Mouse (Mus musculus): ENCODE data around the gene Mpo.
A peak's percentile ranks its signal among the peaks of the same experiment; 100 is the strongest.

The Mpo gene

GRCm38 (mm10) chr11:87758161-87758911 lies 35.0 kb upstream of the Mpo start:
- DNase-seq = peak; percentile 56

- peak; percentile 27 for DNase-seq
Observed at GRCm38 (mm10) chr11:87758957-87759608, 34.3 kb upstream of the Mpo start.

- peak; percentile 93 for DNase-seq
Observed at GRCm38 (mm10) chr11:87759609-87760005, 33.8 kb upstream of the Mpo start.

DNA sequence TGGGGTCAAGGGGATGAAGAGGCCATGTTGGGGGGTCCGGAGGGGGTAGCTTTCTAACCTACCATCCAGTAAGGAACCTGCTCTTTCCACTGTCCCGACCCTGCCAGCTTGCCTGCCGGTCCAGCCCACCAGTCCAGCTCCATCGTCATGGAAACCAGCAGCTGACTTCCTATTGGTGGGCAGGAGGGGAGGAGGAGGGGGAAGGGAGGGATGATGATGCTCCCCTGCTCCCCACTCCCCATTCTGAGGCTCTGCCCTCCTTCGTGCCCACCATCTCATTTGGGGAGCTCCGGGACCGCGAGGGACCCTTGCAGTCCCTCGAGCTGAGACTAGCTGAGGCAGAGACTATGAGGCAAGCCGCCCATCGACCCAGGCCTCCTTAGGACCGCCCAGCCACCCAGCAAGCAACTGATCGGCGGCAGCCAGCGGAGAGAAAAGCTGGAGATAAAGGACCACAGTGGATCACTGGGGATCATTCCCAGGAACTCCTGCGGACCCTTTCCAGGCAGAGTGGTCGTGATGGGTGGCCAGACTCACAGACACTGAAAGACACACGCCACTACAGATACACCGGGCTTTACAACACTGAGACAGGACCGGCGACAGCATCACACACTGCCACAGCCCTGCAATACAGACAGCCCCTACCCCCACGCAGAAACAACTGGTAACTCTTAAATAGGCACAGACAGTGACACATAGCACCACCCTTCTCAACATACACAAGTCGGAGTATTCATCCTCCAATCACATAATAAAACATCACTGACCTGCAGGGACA lies 32.9 kb upstream of the Mpo start, which contains the start of gene Tspoap1:
Tspoap1 (plus strand) TSS at position 241 of the 781 bp plus-strand sequence.
- peak; percentile 74 for DNase-seq

GRCm38 (mm10) chr11:87761181-87761721 lies 32.1 kb upstream of the Mpo start:
- peak; percentile 50 for DNase-seq

- peak; percentile 33 for DNase-seq
Observed at GRCm38 (mm10) chr11:87761806-87762701, 31.3 kb upstream of the Mpo start.

DNA sequence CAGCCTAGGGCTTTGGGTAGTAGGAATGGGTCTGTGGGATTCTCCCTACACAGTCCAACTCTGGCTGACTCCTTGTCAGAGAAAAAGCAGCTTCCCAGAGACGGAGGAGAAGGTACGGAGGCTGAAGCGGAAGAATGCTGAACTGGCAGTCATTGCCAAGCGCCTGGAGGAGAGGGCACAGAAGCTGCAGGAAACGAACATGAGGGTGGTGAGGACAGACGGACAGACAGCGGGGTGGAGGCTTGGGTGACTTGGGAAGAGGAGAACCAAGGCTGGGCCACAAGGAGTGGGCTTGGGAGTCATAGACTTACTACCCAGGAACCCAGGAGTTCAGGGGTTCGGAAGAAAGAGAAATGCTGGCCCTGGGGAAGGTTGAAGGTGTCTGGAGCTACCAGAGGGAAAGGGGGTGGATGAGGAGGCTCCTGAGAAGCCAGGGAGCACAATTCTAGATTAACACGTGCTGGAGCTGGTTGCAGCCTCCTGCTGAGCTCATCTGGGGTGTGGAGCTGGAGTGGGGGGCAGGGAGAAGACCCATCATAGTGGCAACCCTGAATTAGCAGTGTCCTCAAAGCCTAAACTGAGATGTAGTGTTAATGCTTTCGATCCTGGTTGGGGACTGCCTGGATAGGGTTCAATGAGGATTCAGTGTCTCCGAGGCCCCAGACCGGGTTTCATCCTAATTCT lies 30.5 kb upstream of the Mpo start:
- DNase-seq = no peak

DNA sequence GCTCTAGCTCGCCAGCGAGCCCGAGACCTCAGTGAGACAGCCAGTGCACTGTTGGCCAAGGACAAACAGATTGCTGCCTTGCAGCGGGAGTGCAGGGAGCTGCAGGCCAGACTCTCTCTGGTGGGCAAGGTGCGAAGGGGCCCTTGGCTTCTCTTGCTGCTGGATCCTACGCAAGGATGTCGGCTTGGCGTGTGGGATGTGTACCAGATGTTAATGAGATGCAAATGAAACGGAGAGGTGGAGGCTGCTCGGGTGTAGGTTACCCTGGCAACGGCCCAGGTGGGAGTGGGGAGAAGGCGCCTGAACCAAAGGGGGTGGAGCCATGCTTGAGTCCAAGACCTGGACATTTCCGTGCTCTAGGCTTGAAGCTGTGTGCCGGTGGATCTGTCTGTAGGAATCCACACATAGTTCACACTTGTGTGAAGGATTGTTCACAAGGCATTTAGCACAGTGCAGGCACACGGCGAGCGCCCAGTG lies 29.8 kb upstream of the Mpo start:
- peak; percentile 40 for DNase-seq

DNA sequence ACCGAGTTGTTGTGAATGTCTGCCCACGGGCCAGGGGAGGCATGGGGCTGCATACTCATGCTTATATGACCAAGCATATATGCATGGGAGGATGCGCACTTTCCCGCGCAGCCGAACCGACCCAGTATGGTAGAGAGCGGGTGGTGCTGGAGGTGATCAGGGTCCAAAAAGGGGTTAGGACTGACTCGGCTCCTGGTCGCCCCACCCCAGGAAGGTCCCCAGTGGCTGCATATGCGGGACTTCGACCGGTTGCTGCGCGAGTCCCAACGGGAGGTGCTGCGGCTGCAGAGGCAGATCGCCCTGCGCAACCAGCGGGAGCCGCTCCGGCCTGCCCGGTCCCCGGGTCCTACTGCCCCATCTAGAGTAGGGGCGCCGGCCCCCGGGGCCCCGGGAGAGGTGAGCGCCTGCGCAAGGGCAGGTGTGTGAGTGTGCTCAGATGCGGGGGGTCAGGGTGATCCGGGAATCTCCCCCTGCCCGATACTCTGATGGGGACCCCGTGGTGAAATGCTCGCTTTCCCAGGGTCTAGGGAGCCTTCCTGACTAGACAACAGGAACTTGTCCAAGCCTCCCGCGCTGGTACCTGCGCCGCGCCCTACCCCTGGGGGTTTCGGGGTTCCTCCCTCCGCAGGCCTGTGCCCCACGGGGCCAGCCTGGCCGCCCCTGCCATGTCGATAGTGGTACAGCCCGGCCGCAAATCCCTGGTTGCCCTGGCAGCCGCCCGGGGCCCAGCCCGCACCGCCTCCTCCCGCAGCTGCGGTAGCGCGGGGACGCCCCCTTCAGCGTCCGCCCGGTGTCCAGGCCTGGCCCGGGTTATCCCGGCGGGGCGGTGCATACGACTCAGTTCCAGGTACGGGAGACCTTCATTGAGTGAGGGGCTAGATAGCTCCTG lies 29.1 kb upstream of the Mpo start:
- DNase-seq = peak; percentile 45

- no peak for DNase-seq
Observed at GRCm38 (mm10) chr11:87768745-87769144, 24.6 kb upstream of the Mpo start.

- DNase-seq = peak; percentile 95
Observed at GRCm38 (mm10) chr11:87770989-87771388, 22.4 kb upstream of the Mpo start.

GRCm38 (mm10) chr11:87772354-87772753 lies 21.0 kb upstream of the Mpo start:
- no peak for DNase-seq

DNA sequence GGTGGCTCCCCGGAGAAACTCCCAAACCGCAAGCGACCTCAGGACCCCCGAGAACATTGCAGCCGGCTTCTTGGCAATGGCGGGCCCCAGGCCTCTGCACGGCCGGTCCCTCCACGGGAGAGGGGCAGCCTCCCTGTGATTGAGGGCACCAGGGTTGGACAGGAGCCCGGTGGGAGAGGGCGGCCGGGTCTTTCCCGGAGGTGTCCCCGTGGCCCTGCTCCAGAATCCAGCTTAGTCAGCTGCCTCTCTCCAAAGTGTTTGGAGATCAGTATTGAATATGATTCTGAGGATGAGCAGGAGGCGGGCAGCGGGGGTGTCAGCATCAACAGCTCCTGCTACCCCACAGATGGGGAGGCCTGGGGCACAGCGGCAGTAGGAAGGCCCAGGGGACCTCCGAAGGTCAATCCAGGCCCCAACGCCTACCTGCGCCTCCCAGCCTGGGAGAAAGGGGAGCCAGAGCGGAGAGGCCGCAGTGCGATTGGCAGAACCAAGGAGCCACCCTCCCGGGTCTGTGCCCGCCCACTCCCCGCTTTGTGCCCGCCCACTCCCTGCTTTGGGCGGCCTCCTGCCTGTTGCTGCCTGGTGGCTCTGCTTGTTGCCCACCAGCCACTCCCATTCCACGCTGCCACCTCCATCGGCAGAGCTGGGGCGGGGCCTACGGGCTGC lies 15.1 kb upstream of the Mpo start:
- peak; percentile 65 for DNase-seq

DNA sequence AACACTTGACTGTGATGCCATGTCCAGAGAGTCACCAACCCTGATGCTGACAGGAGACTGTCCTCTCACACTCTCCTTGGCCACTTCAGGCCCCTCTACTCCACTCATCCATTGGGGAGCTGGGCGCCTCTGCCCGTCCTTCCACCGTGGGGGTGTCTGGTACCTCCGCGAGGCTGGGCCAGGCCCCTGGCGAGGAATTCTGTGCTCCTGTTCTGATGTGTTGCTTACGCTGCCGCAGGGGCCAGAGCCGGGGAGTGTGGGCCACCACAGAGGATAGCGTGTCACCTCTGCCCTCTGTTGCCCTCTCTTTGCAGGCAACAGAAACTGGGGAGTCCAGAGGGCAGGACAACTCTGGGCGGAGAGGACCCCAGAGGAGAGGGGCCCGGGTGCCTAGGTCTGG lies 14.5 kb upstream of the Mpo start:
- DNase-seq = no peak

GRCm38 (mm10) chr11:87779392-87779791 lies 14.0 kb upstream of the Mpo start:
- DNase-seq = no peak

DNA sequence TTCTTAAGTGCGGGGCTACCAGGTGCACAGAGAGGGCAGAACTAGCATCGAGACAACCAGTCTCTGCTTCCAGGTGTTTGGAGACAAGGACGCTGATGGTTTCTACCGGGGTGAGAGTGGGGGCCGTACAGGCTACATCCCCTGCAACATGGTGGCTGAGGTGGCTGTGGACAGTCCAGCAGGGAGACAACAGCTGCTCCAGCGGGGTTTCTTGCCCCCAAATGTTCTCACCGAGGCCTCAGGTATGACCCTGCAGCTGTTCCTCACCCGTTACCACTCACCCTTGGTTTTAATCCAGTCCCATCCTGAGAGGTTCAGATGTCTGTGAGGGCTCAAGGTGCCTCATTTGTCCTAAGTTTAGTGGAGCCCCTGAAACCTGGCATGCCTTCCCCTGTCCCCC lies 13.3 kb upstream of the Mpo start:
- DNase-seq = no peak

GRCm38 (mm10) chr11:87790088-87790487 lies 3.3 kb upstream of the Mpo start:
- DNase-seq = no peak

GRCm38 (mm10) chr11:87801711-87802275 lies 8.4 kb downstream of the Mpo start:
- DNase-seq = no peak

- peak; percentile 48 for DNase-seq
Observed at GRCm38 (mm10) chr11:87802621-87803020, 9.2 kb downstream of the Mpo start.

Measured in thymus, postnatal 4 days (tissue).